Mouse (Mus musculus) stomach, postnatal 0 days (tissue): ENCODE data around the gene Nuak2.

Source experiments
- CTCF ChIP-seq: IDR thresholded peaks from 2 replicates; pipeline ENCODE4 v1.5.1; 2016; ENCODE audit warnings: antibody characterized with exemption, low read depth, mild to moderate bottlenecking, moderate library complexity
- EP300 ChIP-seq: optimal IDR thresholded peaks from 2 replicates; pipeline ENCODE3; 2016; ENCODE audit warnings: antibody characterized with exemption

GRCm38 (mm10) chr1:132353389-132353788, 37.5 kb downstream of the Nuak2 start:
- TF ChIP-seq CTCF (no peak), EP300 (no peak)
